Mouse (Mus musculus) mouse embryonic stem cell (cell line): Measurements from ENCODE around the gene Cenpu.
"Not testable (repeated sequence)": the region's sequence is repeated elsewhere in the genome, so short reads cannot be mapped to it uniquely, and the experiment has no call there.

ENCODE experiments used
- in situ Hi-C, 2 experiments: fragments of 300-500 bp; cut with MboI; formaldehyde crosslinking; loops; 1 replicate in 1 of 2; 3 replicates in 1 of 2; pipeline ENCODE4 v1.14.3; 2019 to 2020; ENCODE audit warnings: low sequenced_read_pairs in 2 of 2, low pct_unique_long_range_greater_than_20kb in 1 of 2, mixed read lengths in 1 of 2; ENCODE audit not compliant: unreplicated experiment in 1 of 2

Cenpu gene

DNA sequence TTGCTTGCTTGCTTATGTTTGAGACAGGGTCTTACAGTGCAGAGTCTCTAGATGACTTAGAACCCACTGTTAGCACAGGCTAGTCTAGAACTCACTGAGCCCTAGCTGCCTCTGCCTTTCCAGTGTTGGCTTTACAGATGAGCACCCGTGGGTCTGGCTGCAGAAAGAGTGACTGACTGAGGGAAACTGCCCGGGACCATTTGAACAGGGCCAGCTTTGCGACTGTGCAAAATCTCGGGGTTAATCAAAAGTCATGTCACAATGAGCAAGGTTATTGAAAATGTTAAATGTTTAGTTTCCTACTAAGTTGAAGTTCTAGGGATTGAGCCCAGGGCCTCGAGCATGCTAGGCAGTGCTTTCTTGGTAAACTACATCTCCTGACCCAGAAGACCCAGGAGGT is 6.0 kb upstream of the Cenpu start:
- in situ Hi-C loops: loop anchor here in 1 of 2 experiments (5.0 to 25.0 kb wide), 2 partner anchors 234 to 299 kb away; no protein-coding TSS in a partner anchor

DNA sequence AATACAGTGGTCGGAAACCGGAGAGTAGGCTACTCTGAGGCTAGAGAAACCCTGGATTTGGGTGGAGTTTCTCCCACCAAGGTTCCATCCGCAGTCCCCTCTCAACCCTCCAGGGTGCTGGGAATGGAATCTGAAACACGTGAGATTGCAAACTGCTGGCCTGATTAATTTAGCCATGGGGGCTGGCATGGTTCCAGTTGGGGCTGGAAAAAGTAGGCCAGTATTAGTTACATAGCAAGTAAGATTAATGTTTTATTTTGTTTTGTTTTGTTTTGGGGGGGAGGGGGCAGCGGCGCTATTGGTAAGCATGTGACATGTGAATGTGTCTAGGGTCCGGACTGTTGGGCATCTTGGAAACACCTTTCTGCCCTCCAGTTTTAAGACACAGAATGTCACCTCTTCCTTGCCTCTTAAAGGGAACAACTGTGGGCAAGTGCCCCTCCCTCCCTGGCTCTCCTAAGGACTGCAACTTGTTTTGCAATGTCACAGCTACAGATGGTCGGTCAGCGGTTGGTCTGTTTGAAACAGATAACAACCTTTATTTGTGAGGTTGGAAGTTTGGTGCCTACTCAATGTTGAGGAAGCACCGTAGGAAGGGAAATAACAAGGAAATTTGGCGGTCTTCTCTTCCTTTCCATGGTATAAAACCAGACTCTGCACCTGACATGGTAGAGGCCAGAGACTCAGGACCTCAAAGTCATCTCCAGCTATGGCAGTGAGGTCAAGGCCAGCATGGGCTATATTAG is 5.2 kb upstream of the Cenpu start:
- in situ Hi-C loops: loop anchor here in 1 of 2 experiments (5.0 to 25.0 kb wide), 2 partner anchors 234 to 299 kb away; no protein-coding TSS in a partner anchor

DNA sequence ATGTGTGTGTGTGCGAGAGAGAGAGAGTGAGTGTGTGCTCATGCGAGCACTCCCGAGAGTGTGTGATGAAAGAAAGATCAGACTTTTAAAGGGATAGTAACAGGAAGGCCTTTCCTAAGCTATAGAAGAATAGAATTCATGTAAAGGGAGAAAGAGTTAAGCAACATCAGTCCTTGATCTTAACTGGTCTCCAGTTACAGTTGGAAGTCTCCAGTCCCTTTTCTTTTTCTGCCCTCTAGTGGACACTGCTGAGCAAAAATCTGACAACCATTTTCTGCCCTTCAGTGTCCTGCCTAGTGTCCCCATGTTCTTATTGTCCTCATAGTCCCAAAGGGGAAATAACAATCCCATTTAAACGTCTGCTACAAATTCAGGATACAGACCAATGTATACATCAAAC is 4.6 kb upstream of the Cenpu start:
- in situ Hi-C loops: loop anchor here in 1 of 2 experiments (5.0 to 25.0 kb wide), 2 partner anchors 235 to 300 kb away; no protein-coding TSS in a partner anchor

DNA sequence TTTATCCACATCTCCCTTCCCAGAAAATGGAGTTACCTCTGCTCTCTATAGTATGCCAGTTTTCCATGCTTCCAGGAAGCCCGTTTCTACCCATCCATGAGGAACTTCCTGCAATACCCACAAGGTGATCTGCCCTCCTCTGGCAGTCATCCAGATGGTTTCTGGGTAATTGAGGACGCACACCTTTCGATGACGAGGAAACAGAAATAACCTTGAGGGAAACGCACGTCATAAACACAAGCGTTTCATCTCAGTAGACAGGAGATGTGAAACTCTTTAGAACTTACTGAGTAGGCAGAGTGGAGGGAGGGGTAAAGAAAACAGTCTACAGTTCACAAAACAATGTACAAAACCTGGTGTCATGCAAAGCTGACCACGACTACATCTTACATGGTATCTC is 1.8 kb upstream of the Cenpu start:
- in situ Hi-C loops: no loop called here

DNA sequence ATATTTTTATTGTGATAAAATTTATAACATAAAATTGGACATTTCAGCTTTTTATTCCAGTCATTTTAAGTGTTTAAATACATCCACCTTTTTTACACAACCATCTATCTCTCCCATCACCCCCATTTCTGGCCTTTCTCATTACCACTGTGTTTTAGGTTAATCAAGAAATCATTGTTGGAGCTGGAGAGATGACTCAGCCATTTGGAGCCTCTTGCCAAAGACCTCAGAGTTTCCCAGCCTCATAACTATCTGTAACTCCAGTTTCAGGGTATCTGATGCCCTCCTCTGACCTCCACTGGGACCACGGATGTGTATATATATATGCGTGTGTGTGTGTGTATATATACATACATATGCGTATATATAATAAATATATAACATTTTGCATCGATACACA is 799 bp upstream of the Cenpu start:
- in situ Hi-C loops: no loop called here

DNA sequence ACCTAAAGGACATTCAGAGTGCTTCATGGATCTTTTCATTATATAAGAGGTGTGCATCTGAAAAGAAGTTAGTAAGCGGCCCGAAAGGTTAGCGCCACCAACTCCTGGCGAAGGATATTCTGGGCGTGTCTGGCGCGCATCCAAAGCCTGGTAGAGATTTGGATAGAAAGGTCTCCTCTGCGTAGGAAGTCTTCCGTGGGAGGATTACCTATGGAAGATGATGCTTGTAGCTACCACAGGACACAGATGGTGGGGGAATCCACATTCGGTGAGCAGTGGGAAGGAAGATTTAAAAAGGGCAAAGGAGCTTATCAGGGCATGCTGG is 575 bp downstream of the Cenpu start:
- in situ Hi-C loops: no loop called here

DNA sequence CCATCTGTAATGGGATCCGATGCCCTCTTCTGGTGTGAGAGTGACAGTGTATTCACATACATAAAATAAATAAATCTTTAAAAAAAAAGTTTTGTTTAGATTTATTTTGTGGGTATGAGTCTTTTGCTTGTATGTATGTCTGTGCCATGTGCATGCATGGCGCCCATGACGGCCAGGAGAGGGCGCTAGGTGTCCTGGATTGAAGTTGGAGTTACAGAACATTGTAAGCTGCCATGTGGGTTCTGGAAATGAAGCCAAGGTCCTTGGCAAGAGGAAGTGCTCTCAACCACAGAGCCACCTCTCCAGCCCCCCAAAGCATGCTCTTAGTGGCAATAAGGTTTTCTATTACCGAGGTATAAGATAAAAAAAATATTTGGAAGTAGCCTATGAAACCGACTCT is 7.6 kb downstream of the Cenpu start:
- in situ Hi-C loops: no loop called here

DNA sequence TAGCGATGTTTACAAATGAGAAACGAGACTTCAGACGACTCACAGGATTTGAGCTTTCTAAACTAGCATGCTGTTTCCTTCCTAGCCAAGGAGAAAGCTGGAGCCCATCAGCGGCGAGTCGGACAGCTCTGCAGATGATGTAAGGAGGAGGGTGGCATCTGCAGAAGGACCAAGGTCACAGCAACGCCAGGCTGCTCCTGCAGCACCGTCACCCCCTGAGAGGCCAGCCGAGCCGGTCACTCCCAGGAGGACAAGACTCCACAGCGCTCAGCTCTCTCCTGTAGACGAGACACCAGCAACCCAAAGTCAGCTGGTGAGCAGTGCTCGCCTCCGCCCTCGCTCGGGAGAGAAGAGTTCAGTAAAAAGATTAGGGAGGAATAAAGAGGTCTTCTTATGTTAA is 10.5 kb downstream of the Cenpu start:
- in situ Hi-C loops: no loop called here

DNA sequence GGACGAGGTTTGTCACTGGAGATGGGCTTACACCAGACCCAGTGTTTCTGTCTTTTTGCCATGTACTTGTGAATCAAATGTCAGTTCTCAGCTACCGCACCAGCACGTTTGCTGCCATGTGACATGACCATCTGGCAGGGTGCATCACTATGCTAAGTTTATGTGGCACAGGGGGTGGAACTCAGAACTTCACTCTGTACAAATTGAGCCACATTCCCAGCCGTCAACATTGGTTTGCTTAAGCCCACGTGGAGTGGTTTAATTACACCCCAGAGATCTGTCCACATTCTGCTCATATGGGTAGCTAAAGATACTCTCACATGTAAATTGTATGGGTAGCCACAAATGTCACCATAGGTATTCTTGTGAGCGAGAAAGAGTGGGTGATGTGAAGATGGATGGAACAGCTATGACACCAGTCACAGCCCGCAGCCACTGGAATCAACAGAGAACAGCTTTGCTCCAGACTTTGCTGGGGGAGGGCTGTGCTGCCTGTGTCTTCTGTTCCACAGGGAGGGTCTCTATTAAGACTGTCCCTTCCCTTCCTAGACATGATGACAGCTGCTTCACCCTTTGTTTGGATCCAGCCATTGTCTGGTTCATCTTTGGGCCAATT is 15.2 kb downstream of the Cenpu start:
- in situ Hi-C loops: no loop called here

DNA sequence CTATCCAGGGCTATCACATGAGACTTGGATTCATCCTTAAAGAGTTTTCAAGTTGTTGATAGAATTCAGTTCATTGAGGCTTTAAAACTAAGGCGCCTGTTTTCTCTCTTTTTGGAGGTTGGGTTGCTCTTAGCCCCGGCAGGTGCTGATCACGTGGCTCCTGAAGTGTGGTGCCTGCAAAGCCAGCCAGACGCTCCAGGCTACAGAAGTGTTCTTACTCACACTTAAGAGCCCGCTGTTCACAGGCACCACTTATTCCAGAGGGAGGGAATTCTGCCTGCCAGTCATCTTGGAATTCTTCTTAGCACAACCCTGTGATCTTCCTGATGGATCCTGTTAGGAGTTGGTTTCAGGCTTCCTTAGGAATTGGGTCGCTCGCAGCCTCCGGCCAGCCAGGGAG is 16.1 kb downstream of the Cenpu start:
- in situ Hi-C loops: no loop called here

DNA sequence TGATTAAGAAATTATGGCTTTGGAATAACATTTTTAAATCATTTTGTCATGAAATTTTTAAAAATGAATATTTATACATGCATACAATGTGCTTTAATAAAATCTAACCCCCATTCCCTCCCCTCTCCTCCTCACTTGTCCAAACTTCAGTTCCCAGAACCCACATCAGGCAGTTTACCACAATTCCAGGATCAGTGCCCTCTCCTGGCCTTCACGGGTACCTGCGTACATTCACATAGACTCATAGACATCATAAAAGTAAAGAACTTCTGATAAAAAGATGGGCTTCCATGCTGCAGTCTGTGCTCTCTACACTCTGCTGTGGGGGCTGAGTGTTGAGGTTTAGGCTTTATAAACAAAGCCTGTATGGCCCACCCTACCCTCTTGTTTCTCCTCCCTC is 17.1 kb downstream of the Cenpu start:
- in situ Hi-C loops: no loop called here

DNA sequence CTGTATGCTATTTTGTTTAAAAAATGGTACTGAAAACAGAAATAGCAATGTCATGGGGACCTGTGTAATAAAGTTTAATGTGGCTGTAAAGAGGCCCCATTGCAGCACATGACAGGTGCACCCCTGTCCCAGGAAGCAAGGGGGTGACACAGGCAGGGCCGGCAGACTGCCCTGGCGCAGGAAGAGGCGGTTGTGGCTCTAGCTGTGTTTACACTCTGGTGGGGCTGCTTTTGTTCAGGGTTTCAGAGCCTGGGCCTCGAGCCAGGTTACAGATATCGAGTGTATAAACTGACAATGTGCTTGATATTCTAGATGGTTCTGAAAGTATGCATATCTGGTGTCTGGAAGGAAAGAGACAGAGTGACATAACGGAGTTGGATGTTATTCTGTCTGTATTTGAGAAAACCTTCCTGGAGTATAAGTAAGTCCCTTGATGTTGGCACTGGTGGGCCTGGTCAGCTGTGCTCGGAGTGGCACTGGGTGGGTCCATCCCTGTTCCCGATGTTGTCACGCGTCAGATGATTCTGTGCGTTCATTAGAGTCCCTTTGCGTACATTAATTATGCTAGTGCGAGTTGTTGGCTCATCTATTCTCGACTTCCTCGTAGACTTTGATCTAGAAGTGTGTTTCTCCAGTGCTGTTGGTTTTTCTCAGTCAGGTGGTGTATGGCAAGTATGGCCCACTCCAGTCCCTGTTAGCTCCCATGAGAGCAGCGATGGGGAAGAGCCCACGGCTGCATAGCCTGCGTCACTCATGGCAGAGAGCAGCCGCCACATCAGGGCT is 18.0 kb downstream of the Cenpu start:
- in situ Hi-C loops: no loop called here

DNA sequence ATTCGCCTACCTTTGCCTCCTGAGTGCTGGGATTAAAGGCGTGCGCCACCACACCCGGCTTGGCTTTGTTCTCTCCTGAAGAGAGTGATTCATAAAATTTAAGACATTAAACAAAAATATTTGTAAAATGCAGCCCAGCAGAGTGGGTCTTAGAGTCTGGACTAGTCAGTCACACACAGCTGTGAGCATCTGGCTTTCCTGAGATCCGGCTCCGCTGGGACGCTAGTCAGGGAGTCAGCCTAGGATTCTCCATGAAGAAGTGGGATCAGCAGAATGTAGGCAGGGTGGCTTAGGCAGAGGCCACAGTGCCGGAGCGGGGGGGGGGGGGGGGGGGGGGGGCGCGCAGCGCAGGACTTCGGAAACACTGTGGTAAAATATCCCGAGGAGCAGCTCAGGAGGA is 18.8 kb downstream of the Cenpu start:
- in situ Hi-C loops: no loop called here

DNA sequence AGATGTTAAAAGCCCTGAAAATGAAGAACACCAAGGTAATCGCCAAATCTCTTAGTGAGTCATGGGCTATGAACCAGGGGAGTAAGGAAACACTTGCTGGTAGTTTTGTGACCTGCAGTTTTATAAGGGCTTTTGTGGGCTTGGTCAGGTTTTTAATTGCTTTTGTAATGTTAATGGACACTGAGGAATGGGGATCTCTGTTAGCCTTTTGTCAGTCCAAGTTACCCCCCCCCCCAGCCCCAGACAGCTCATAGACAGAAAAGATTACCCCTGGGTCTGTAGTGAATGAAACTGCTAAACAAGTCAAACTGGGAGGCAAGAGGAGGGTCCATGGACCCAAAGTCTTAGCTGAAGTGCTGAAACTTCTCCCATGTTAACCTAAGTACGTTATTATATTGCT is 21.6 kb downstream of the Cenpu start:
- in situ Hi-C loops: no loop called here

DNA sequence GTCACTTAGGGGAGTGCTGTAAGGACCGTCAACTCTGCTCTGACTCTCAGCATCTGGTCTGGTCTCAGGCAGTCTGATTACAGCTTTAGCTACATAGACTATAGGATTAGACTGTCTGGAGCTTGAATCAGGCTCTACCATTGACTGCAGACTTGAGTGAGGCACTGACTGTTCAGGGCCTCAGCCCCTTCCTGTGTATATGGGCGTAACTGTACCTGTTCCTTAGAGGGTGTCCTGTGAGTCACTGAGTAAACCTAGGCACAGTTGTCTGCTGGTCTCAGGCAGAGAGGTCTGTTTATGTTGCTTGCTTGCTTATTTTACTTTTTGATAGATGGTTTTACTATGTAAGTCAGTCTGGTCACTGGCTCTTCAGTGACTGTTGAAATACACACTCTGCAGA is 22.1 kb downstream of the Cenpu start:
- in situ Hi-C loops: no loop called here

DNA sequence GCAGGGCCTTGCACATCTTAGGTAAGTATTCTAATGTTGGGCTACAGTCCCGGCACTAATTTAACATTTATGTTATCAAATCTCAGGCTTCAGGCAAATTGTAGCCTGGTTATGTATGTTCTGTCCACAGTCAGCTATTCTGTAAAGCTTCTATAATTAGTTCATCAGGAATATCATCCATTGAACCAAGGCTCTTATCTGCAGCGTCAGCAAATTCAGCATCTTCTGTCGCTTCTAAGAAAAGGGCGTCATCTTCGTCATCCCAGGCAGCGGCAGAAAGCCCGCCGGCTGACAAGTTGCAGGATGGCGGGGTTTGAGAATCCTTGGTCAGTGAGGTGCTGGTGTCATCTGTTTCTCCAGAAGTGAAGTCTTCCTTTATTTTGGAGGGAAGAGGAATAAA is 27.0 kb downstream of the Cenpu start:
- in situ Hi-C loops: no loop called here

DNA sequence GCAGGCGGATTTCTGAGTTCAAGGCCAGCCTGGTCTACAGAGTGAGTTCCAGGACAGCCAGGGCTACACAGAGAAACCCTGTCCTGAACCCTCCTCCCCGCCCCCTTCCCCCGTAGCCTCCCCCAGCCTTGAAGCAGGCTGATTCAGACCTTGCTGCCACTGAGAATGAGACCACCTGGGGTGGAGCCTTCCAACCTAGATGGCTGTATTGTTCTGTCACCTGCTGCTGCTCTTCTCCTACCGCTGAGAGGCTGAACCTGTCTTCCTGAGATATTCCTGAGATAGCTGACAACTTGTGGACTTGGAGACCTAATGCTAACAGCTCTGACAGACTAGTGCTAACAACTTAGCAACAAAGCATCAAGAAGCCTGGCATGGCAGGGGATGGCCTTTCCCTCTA is 32.5 kb downstream of the Cenpu start:
- in situ Hi-C loops: not testable (repeated sequence)

DNA sequence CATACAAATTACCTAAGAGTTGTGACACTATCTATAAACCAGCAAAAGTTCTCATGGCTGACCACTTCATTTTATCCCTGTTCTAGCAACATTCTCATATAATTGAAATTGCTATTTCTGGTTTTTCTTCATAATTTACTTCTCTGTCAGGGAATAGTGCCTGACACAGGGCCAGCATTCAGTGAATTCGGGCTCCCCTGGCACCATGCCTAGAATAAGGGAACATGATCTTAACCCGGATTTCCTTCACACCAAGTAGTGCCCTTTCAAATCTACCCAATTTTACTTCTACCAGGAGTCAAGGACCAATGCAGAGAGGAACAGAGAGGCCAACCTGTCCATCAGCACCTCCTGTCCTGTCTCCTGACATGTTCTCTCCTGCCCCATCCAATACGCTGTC is 33.7 kb downstream of the Cenpu start:
- in situ Hi-C loops: no loop called here

DNA sequence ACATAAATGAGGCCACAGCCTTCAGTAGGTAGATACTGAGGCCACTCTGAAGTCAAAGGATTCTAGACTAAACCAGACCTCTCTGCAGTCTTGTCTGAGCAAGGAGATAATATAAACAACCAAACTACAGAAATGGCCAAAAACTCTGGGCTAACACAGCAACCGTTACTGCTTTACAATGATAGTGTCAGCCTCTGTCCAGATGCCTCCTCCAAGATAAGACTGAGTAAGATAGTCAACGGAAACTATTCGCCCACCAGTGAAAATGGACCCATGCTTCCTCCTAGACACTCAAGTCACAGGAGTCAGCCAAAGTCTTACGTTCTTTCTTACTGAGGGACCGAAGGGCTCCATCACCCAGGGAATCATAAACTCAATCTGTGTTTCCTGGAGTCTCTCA is 36.1 kb downstream of the Cenpu start:
- in situ Hi-C loops: no loop called here

DNA sequence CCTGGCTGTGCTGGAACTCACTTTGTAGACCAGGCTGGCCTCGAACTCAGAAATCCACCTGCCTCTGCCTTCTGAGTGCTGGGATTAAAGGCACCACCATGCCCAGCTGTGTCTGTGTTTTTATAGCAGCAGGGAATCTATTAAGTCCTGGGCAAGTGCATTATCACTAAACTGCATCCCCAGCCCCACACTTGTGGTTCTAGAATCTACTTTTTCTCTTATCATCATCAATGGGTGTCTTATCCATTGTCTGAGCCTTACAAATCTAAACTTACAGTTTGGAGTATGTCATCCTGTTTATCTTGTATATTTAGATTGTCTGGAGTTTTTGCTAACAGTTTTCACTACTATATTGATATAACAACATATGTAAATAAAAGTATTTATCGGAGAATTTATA is 36.8 kb downstream of the Cenpu start:
- in situ Hi-C loops: no loop called here
